Mouse (Mus musculus) naive thymus-derived CD4-positive, alpha-beta T cell, adult 2 months (primary cell): ENCODE results near the gene Ltf.

ENCODE experiments used
- DNase-seq: peaks from one replicate; pipeline ENCODE4 v3.0.0-alpha.2; 2011; ENCODE audit warnings: low read depth

Ltf gene

DNA sequence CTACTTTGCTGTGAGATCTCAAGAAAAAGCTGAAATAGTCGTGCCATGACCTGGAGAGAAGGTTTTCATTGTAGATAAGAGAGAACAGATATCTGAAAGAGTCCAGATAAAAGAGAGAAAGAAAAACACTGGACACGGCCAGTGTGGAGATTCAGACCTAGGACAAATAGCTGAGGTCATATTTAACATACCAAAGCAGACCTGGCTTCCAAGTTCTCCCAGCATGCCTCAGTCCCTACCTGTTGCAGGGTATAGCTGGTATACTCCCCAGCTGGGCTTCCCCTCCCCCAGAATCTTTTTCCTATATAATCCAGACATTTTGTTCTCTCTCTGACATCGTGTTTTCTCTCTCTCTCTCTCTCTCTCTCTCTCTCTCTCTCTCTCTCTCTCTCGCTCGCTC is 68.9 kb downstream of the Ltf start:
- no peak for DNase-seq

DNA sequence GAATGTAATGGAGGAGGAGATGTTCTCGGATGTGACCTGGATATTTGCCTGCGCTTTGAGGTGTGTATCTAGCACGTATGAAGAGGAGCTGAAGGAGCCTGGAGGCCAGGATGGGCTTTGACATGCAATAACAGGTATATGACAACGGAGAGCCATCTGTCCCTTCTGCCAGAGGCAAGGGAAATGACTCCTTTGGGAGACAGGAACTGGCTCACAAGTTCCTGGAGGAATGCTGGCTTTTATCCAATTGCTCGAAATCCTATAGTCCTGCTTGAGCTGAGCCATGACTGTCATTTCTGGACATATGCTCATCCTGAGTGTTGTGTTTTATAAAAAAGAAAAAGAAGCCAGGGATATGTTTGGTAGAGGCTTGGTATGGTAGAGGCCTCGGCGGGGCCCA is 69.8 kb downstream of the Ltf start:
- DNase-seq, result no peak
